Comparison of ENCODE assay signal across 9 mouse cellular contexts in the genomic region with DNA sequence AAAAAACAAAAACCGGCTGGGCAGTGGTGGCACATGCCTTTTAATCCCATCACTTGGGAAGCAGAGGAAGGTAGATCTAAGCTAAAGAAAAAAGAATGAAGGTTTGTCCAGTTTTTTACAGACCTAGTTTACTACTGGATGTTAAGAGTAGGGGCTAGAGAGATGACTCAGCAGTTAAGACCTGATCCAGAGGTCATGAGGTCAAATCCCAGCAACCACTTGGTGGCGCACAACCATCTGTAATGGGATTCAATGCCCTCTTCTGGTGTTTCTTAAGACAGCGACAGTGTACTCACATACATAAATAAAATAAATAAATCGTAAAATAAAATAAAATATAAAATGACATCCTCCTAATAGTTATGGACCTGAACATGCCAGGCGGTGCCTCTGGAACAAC. TPM values are rescaled to one million over a fixed set of nuclear protein-coding genes. Genes with fewer than 3 reads are reported as not detected.
A peak's percentile ranks its signal among the peaks of the same experiment; 100 is the strongest.
DNase-seq lines count a peak whose midpoint lies in the region; ATAC-seq lines count a peak whose summit lies in the region.
"Had no signal": no experiment of that assay in that cellular context is flagged by ENCODE, and none has a peak within 500 bp of the region (broad histone marks: within the 10 kb centered on the region; RNA-seq: fewer than 3 reads in every experiment).

No protein-coding gene starts in this region.

- DNase-seq in hindbrain, embryonic 11.5 days (ENCODE audit: low spot score): peak; percentile 49
- DNase-seq in CD4-positive helper T cell, adult 2 months (ENCODE audit: low read depth, low spot score): peak; percentile 43
- peak; percentile 53 for DNase-seq in adrenal gland, postnatal 10 days
- peak; percentile 52 for DNase-seq in embryonic facial prominence, embryonic 11.5 days (ENCODE audit: low spot score)
- DNase-seq in liver, embryonic 13.5 days: peak; percentile 13
- peak; percentile 10 to 39 for DNase-seq in thymus, postnatal 10 days (ENCODE audit: low spot score in 2 of 2)
- DNase-seq in left cerebral cortex, adult 18-20 months (ENCODE audit: low spot score in 2 of 2): no peak

- WGBS in hindbrain, embryonic 11.5 days: 71% methylated on average over 5 of the region's 5 CpGs
- WGBS in hindbrain, embryonic 13.5 days: 65% methylated on average over 5 of the region's 5 CpGs
- 67% methylated on average over 5 of the region's 5 CpGs for whole genome bisulfite sequencing in embryonic facial prominence, embryonic 11.5 days
- WGBS in liver, embryonic 13.5 days (ENCODE audit: insufficient replicate concordance): 70% methylated on average over 5 of the region's 5 CpGs

- no peak overlapping the region for H3K9ac ChIP-seq in hindbrain, embryonic 11.5 days (ENCODE audit: low read depth, low read length)
- H3K9ac ChIP-seq in hindbrain, embryonic 13.5 days: no peak overlapping the region
- no peak overlapping the region for H3K9ac ChIP-seq in embryonic facial prominence, embryonic 11.5 days (replicated peaks; ENCODE audit: low read length)
- no peak overlapping the region for H3K9ac ChIP-seq in liver, embryonic 13.5 days
- H3K9ac ChIP-seq: limb, embryonic 15.5 days had no signal

- H3K4me1 ChIP-seq in hindbrain, embryonic 11.5 days (replicated peaks; ENCODE audit: control insufficient read depth, insufficient read depth, low read length): no peaks in the 10 kb centered on the region
- H3K4me1 ChIP-seq in hindbrain, embryonic 13.5 days (replicated peaks): no peaks in the 10 kb centered on the region
- H3K4me1 ChIP-seq in embryonic facial prominence, embryonic 11.5 days (ENCODE audit: control insufficient read depth, insufficient read depth, low read length): no peaks in the 10 kb centered on the region
- H3K4me1 ChIP-seq in liver, embryonic 13.5 days (replicated peaks): no peaks in the 10 kb centered on the region
- H3K4me1 ChIP-seq: limb, embryonic 15.5 days had no signal

- H3K27ac ChIP-seq in hindbrain, embryonic 11.5 days (ENCODE audit: low read depth, low read length): no peak overlapping the region
- H3K27ac ChIP-seq in hindbrain, embryonic 13.5 days: no peak overlapping the region
- no peak overlapping the region for H3K27ac ChIP-seq in embryonic facial prominence, embryonic 11.5 days (replicated peaks; ENCODE audit: low read depth, low read length)
- no peak overlapping the region for H3K27ac ChIP-seq in liver, embryonic 13.5 days
- H3K27ac ChIP-seq: limb, embryonic 15.5 days had no signal

- H3K27me3 ChIP-seq in hindbrain, embryonic 11.5 days (ENCODE audit: control insufficient read depth, insufficient read depth, low read length): no peaks in the 10 kb centered on the region
- no peaks in the 10 kb centered on the region for H3K27me3 ChIP-seq in hindbrain, embryonic 13.5 days
- H3K27me3 ChIP-seq in embryonic facial prominence, embryonic 11.5 days (ENCODE audit: control insufficient read depth, insufficient read depth, low read length): no peaks in the 10 kb centered on the region
- H3K27me3 ChIP-seq in liver, embryonic 13.5 days: no peaks in the 10 kb centered on the region
- H3K27me3 ChIP-seq: limb, embryonic 15.5 days had no signal

- no peak overlapping the region for H3K4me2 ChIP-seq in hindbrain, embryonic 11.5 days (replicated peaks; ENCODE audit: low read depth, low read length)
- H3K4me2 ChIP-seq in hindbrain, embryonic 13.5 days: no peak overlapping the region
- H3K4me2 ChIP-seq in embryonic facial prominence, embryonic 11.5 days (ENCODE audit: low read depth, low read length): no peak overlapping the region
- no peak overlapping the region for H3K4me2 ChIP-seq in liver, embryonic 13.5 days
- H3K4me2 ChIP-seq: limb, embryonic 15.5 days had no signal

- no peak for ATAC-seq in hindbrain, embryonic 11.5 days (ENCODE audit: low FRiP score)
- no peak for ATAC-seq in hindbrain, embryonic 13.5 days (ENCODE audit: low FRiP score)
- no peak for ATAC-seq in embryonic facial prominence, embryonic 11.5 days (replicated peaks; ENCODE audit: insufficient number of reproducible peaks, low FRiP score, low TSS enrichment, low read depth)
- no peak for ATAC-seq in liver, embryonic 13.5 days (ENCODE audit: low read depth)

- no peak overlapping the region for H3K4me3 ChIP-seq in hindbrain, embryonic 11.5 days (ENCODE audit: low read depth, low read length)
- H3K4me3 ChIP-seq in hindbrain, embryonic 13.5 days: no peak overlapping the region
- no peak overlapping the region for H3K4me3 ChIP-seq in embryonic facial prominence, embryonic 11.5 days (ENCODE audit: low read depth, low read length)
- no peak overlapping the region for H3K4me3 ChIP-seq in liver, embryonic 13.5 days (replicated peaks)
- H3K4me3 ChIP-seq: limb, embryonic 15.5 days had no signal

- peaks cover 14% of the 10 kb centered on the region for H3K36me3 ChIP-seq in hindbrain, embryonic 11.5 days (ENCODE audit: control insufficient read depth, insufficient read depth, low read length)
- peaks cover 87% of the 10 kb centered on the region for H3K36me3 ChIP-seq in hindbrain, embryonic 13.5 days
- peaks cover 27% of the 10 kb centered on the region for H3K36me3 ChIP-seq in embryonic facial prominence, embryonic 11.5 days (replicated peaks; ENCODE audit: control insufficient read depth, insufficient read depth, low read depth, low read length)
- peaks cover 63% of the 10 kb centered on the region for H3K36me3 ChIP-seq in liver, embryonic 13.5 days

- no peaks in the 10 kb centered on the region for H3K9me3 ChIP-seq in hindbrain, embryonic 11.5 days (ENCODE audit: control insufficient read depth, low read length)
- no peaks in the 10 kb centered on the region for H3K9me3 ChIP-seq in hindbrain, embryonic 13.5 days
- no peaks in the 10 kb centered on the region for H3K9me3 ChIP-seq in embryonic facial prominence, embryonic 11.5 days (replicated peaks; ENCODE audit: control insufficient read depth, low read length)
- H3K9me3 ChIP-seq in liver, embryonic 13.5 days (replicated peaks): no peaks in the 10 kb centered on the region
- H3K9me3 ChIP-seq: limb, embryonic 15.5 days had no signal

RNA-seq across cellular contexts. Expression of a gene that starts 38.2 kb away (rescaled TPM):
- 224 and 240 TPM in 2 replicates for polyA plus RNA-seq in hindbrain, embryonic 11.5 days (2014; fragmentation: Nextera tagmentation; extraction: Ambion mirVana)
- polyA plus RNA-seq in hindbrain, embryonic 13.5 days (2015; fragmentation: Nextera tagmentation; extraction: Ambion mirVana): 279 and 297 TPM in 2 replicates
- 10 to 100 TPM; 67.0 to 85.9 TPM for total RNA-seq in adrenal gland, postnatal 10 days (2021)
- polyA plus RNA-seq in embryonic facial prominence, embryonic 11.5 days (2014; fragmentation: Nextera tagmentation; extraction: Ambion mirVana): 157 and 164 TPM in 2 replicates
- polyA plus RNA-seq in liver, embryonic 13.5 days (2015; fragmentation: Nextera tagmentation; extraction: Ambion mirVana): 15.1 and 16.2 TPM in 2 replicates
- total RNA-seq in left cerebral cortex, adult 18-20 months (2021): 100 to 1,000 TPM; 146 TPM

RNA-seq across cellular contexts. Expression of a gene that starts 53.3 kb away (rescaled TPM):
- polyA plus RNA-seq in hindbrain, embryonic 11.5 days (2014; fragmentation: Nextera tagmentation; extraction: Ambion mirVana): 90.0 and 94.2 TPM in 2 replicates
- polyA plus RNA-seq in hindbrain, embryonic 13.5 days (2015; fragmentation: Nextera tagmentation; extraction: Ambion mirVana): 60.8 and 64.0 TPM in 2 replicates
- total RNA-seq in adrenal gland, postnatal 10 days (2021): 10 to 100 TPM; 37.2 to 40.0 TPM
- 104 and 111 TPM in 2 replicates for polyA plus RNA-seq in embryonic facial prominence, embryonic 11.5 days (2014; fragmentation: Nextera tagmentation; extraction: Ambion mirVana)
- 68.8 and 70.4 TPM in 2 replicates for polyA plus RNA-seq in liver, embryonic 13.5 days (2015; fragmentation: Nextera tagmentation; extraction: Ambion mirVana)
- total RNA-seq in left cerebral cortex, adult 18-20 months (2021): 10 to 100 TPM; 14.5 to 18.1 TPM

Comparison
In these comparisons a context has a peak if more than half of its experiments do, and no peak if none do; other contexts are left out.
1. DNase-seq: peak in hindbrain, embryonic 11.5 days (single experiment), CD4-positive helper T cell, adult 2 months (single experiment), adrenal gland, postnatal 10 days (single experiment), embryonic facial prominence, embryonic 11.5 days (single experiment), liver, embryonic 13.5 days (single experiment) and thymus, postnatal 10 days (2 of 2); none in left cerebral cortex, adult 18-20 months (0 of 2).